Mouse (Mus musculus) retina, postnatal 7 days (tissue): ENCODE data around the gene Agrp.
"Not testable (repeated sequence)": the region's sequence is repeated elsewhere in the genome, so short reads cannot be mapped to it uniquely, and the experiment has no call there.

ENCODE experiments used
- DNase-seq: peaks from one replicate; pipeline ENCODE4 v3.0.0-alpha.2; 2012; ENCODE audit warnings: low read depth, low spot score

Agrp gene

DNA sequence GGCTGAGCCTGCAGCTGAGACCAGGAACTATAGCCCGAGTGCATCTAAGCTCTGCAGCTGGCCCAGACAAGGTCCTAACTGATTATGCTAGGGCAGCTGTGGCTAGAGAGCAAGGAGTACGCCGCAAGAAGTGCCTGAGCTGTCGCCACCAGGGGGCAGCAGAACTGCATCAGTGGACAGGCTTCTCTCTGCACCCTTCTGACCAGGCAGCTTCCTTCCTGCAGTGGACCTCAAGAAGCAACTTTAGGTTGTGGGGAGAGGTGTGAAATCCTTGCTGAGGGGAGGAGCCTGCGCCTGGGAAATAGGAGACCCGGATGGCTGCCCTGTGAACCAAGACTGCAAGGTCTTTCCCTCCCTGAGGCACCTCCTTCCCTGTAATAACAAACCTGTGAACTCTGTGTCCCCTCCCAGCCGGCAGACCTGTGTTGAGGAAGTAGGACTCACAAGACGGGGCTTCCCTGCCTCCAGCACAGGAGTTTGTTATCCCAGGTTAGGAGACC is 14.7 kb downstream of the Agrp start:
- DNase-seq = peak; percentile 92

DNA sequence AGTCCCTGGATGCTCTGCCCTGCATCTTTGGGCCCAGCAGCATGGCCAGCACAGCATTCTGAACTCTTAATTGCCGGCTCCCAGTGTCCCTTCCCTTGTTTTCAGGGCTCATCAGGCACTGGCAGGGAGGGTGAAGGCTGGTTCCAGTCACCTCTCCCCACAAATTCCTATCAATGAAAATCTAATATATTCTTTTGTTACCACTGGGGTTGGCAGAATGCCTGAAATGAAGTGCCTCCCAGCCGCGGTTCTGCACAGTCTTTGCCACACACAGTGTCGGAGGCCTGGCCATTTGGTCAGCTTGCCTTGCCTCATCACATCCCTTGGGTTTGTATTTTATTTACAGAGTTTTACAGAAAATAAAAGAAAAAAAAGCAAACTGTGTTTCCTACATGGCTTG is 15.4 kb downstream of the Agrp start:
- no peak for DNase-seq

DNA sequence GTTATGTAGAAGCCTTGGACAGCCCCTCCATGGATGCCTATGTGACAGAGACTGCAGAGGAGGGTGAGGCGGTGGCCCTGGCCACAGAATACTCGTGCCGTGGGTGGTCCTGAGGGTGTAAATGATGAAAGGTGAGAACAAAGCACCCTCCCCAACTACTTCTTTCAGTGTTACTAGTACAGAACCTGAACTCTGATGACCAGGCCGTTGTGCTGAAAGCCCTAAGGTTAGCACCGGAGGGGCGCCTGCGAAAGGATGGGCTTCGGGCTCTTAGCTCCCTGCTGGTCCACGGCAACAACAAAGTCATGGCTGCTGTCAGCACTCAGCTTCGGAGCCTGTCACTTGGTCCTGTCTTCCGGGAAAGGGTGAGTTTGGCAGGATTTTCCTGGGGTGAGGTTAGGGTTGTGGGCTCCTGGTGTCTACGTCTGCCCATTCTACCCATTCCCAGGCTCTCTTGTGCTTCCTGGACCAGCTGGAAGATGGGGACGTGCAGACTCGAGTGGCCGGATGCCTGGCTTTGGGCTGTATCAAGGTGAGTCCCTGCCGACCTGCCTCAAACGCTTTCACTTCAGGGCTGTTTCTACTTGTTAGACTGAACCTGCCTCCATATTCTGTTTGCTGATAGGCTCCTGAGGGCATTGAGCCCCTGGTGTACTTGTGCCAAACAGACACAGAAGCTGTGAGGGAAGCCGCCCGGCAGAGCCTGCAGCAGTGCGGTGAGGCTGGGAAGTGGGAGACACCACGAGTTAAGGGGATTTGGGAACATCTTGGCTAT is 16.1 kb downstream of the Agrp start:
- no peak for DNase-seq

DNA sequence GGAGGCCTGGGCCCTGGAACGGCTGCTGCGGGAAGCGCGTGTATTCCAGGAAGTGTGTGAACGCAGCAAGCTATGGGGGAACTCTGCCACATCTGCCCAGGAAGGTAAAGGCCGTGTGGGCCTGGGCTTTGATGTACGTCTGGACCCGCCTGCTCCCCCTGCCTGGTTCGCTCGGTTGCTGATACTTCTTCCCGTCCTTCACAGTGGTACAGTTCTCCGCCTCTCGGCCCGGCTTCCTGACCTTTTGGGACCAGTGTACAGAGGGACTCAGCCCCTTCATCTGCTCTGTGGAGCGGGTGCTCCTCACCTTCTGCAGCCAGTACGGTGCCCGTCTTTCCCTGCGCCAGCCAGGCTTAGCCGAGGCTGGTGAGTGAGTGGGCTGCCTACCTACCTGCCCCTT is 17.0 kb downstream of the Agrp start:
- no peak for DNase-seq

DNA sequence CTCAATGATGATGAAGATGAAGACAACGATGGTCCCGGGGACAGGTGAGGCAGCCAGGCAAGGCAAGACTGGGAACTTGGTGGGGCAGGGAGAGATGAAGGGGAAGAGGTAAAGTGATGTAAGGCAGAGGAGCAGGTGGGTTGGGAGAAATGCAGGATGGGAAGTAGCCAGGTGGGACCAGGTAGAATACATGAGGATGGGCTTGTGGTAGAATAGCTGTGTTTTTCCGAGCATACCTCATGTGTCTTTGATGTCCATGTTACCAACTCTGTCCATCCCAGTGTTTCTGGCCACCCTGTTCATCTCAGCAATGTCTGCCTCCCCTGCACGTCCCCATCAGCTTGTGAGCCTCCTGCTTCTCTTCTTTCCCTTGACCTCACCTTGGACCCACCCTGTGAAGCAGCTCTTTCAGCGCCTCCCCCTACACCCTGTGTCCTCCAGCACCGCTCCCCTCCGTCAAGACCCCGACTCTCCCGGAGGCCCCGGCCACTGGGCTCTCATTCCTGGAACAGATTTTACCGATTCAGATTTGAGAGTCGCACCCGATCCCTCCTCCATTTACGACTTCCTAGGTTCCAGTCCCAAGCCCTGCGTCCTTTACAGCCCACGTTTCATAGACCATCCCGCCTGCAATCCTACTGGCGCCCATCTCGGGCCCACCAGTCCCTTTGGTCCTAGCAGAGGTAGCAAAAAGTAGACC is 18.2 kb downstream of the Agrp start:
- no peak for DNase-seq

DNA sequence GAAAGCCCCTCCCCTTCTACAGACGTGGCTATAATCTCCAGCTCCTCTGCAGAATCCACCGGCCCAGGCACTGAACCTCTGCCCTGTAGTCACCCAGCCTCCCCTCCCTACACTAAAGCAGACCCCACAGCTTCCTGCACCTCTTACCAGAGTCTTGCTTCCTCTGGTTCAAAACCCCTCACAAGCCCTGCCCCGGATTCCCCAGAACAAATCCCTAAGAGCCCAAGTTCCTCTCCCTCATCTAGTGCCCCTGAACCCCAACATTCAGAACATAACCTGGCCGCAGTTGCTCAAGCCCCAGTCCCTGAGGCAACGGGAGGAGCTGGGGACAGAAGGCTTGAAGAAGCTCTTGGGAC is 18.9 kb downstream of the Agrp start:
- DNase-seq = no peak

DNA sequence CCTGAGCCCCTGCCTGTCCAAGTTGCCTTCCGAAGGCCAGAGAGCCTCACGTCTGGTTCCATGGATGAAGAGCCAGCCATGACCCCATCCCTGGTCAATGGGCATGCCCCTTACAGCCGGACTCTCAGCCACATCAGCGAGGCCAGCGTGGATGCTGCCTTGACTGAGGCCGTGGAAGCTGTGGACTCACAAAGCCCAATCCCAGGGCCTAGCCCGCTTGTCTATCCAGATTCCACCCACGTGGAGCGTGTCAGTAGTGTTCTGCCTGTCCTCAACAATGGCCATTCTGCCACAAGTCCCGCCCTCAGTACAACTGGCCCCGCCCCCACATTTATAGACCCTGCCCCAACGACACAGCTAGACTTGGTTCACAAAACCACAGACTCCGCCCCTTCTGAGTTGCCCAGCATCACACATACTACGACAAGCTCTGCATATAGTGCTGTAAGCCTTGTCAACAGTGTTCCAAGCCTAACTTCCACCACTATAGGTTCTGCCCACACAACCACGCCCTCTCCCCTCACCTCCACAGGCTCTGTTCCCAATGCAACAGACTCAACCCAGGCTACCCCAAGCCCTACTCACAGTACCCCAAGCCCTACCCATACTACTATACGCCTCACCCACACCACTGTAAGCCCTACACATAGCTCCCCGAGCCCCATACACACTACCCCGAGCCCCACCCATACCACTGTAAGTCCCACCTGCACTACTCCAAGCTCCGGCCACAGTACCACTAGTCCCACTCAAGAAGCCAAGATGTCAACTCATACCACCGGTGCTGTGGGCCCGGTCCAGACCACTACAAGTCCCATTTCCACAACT is 19.5 kb downstream of the Agrp start:
- no peak for DNase-seq

DNA sequence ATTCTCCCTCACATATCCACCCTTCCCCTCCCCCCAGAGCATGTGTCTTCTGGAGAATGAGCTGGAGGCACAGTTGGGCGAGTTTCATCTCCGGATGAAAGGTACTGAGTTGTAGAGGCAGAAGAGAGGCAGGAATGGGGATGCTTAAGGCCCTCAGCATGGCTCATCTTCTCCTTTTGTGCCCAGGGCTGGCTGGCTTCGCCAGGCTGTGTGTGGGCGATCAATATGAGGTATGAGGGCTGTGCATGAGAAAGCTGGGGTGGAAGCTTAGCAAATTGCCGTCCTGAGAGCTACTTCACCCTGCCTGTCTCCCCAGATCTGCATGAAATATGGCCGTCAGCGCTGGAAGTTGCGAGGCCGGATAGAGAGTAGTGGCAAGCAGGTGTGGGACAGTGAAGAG is 21.3 kb downstream of the Agrp start:
- DNase-seq = no peak

DNA sequence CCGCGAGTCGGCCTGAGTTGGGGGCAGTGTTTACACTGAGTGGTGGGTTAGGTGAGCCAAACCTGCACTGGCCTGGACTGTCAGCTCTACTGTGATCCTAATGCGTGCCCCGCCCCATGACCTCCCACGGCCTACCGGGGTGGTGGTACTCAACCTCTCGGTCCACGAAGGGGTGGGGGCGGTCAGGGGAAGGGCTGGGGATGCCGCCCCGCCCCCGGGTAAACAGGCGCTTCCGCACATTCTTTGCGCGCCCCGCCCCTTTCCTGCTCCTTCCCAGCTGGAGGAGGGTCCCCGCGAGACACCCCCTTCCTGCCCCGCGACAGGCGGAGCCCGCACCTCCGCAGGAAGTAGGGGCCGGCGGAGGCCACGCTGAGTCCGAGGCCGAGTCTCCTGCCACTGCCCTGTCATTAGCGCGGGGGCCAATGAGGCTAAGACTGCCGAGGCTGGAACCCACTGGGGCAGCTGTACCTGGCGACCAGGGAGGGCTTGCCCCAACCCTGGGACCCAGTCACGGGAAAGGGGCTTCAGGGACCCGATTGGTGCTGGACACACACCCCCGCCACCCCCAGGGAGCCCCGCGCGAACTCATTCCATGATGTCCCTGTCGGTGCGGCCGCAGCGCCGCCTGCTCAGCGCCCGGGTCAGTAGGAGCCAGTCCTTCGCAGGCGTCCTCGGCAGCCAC is 23.2 kb downstream of the Agrp start:
- no peak for DNase-seq

DNA sequence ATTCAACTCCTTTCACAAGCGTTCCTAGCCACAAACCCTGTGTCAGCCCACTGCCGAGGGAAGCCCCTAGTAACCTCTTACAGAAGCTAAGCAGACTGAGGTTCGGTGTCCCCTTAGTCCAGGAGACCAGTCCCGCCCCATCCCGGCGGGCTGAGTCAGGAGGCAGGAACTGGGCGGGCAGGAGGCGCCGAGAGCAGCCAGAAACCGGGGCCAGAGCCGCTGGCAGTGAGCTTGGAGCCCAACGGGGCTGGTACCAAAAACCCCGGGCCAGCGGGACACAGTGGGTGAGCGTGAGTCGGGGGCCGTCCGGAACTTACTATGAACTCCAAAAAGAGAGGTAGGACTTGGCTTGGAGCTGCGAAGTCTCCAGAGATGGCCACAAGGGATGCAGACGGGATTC is 24.2 kb downstream of the Agrp start:
- no peak for DNase-seq

DNA sequence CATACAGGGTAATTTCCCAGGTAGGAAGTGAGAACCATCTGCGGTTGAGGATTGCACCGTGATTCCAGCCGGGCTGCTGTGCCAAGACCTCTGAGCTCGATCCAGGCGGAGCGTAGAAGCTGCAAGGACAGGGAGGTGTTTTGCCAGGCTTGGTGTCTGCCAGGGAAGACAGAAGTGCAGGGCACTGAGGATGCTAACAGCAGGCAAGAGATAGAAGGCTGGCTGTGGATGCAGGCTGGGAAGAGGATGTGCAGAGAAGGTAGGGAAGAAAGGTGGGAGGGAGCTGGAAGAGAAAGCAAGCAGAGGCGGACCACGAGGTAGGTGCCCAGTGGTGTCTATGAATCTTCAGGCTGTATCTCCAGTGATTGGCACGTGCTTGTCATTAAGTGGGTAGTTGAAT is 25.4 kb downstream of the Agrp start:
- no peak for DNase-seq

DNA sequence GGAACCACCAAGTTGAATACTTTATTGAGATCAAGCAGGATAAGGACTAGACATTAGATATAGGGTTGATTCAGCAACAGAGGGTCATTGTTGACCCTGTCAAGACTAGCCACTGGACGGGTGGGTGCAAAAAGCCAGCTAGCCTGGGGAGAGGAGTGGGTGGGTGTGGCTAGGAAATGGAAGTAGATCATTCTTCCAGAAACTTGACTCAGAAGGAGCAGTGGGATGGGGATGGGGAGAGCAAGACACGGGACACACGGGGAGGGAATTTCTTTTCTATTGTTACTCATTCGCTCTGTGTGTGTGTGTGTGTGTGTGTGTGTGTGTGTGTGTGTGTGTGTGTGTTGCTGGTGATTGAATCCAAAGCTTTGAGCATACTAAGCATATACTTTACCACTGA is 27.4 kb downstream of the Agrp start:
- DNase-seq = no peak

DNA sequence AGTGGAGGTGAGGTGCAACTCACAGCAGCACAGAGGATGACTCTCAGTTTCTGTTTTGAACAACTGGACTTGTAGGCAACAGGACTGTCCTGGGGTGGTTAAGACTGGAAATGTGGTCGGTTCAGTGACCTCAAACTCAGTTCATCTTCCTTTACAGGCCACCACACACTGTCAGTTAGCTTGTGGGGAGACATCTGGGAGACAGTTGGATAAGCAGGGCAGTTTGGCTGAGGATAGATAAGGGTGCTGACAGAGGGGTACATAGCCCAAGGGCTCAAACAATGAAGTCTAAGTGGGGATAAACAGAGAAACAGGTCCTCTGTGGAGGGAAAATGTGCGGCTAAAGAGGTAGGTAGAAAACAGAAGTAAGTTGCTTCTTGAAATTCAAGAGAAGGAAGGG is 27.8 kb downstream of the Agrp start:
- DNase-seq = no peak

DNA sequence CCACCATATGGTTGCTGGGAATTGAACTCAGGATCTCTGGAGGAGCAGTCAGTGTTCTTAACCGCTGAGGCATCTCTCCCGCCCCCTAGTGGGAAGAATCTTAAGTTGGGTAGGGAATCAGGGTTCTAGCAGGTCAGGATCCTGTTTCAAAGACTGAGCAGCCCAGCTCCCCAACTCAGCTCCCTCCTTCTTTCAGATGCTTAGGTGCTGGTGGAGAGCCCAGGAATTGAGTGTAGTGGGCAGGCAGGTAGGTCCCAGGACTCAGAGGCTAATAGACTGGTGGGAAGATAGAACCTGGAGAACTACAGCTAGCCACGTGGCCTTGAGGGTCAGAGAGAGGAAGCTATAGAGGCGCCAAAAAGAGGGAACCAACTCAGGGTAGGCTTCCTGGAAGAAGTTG is 29.5 kb downstream of the Agrp start:
- DNase-seq = no peak

DNA sequence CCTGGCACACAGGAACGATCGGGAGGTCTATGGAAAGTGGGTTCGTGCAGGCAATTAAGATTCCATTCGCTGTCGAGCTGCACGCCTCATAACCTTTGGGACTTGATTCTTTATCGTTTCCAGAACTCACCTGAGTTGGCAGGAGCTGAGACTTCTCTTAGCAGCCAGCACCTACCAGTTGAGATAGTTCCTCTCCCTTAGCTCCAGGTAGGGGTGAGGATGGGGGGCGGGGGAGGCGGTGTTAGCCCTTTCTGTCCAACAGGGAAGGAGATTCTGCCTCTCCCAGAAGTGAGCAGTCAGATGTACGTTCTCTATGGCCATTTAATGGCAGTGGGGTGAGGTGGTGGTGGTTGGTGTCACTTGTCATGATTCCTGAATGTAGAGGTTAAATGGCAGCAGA is 30.1 kb downstream of the Agrp start:
- no peak for DNase-seq

DNA sequence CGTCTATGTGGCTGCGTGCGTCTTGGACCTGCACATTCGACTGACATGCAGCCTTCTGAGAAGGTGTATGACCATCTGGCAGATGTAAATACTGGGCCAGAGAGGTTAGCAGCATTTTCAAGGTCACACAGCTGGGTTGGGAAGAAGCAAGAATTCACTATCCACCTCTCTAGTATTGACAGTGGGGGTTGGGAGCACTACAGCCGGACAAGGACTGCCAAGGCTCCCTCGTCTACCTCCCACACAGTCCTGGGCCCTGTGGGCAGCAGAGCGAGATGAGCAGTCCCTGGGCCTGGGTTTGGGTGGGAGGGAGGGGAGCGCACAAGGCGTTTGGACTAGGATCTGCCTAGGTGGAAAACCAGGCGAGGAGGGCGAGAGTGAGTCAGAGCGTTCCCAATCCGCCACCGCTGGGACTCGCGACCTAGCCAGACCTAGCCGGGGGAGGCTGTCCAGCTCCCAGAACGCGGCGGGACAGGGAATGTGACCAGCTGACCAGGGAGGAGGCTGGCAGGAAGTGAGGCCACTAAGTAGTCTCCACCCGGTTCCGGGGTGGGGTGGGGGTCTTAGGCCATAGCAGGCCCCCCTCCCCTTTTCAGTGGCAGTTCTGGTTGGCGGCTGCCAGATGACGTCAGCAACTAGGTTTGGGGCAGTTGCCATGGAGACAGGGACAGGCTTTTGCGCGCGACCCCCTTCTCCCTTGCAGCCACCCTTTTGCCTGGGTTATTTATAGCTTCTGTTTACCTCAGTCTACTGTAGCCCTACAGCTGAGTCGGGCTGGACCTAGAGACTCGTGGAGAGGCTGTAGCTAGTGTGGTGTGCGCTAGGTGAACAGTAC is 30.8 kb downstream of the Agrp start:
- no peak for DNase-seq

DNA sequence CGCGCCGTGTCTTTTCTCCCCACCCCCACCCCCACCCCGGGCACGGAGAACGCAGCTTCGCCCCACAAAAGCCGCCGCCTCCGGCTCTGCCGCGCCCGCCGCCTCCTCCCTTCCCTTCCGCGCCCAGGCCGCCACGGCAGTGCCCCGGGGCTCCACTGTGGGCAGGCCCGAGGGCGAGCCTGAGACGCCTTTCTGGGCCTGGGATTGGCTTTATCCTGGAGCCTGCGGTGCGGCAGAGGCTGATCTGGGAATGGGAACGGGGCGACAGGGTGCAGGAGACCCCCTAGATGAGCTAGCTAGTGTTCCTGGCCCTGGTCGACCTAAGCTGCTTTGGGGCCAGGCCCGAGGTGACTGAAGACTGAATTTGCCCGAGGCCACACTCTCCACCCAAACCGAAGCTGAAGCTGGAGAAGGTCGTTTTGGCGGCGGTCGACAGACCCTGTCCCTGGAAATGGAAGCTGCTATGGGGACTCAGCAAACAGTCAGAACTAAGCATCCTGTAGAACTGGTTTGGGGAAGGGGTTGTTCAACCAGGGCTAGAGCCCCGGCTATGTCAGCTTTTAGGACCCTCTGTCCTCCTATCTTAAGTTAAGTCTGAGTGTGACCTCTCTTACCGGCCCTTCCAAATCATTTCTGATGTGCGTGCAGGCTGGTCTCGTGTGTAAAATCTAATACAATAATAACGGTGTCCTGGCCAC is 31.6 kb downstream of the Agrp start:
- DNase-seq = no peak

DNA sequence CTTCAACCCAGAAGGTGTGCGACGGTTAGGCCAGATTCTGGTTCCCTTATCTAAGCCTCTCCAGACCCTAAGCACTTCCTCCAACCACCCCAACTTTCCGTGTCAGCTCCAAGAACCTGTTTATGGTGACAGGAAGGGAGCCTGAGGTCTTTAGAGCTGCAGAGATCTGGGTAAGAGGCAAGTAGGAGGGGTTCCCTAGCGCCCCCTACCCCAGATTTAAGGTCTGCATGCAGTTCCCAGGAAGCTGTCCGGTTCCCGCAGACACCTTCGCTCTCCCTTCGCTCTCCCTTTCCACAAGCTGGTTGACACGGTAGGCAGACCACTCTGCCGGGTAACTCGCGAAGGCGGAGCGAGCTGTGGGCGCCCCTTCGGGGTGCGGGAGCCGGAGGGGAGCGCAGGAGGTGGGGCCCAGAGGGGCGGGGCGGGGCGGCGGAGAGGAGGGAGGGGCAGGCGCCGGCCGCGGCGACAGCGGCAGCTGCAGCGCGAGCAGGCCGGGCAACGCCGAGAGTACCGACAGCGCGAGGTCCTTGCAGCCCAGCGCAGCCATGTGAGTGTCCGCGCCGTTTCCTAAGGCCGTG is 32.3 kb downstream of the Agrp start, which contains the start of gene Ripor1:
Ripor1 (plus strand) TSS at position 452 of the 578 bp plus-strand sequence.
- DNase-seq = no peak

DNA sequence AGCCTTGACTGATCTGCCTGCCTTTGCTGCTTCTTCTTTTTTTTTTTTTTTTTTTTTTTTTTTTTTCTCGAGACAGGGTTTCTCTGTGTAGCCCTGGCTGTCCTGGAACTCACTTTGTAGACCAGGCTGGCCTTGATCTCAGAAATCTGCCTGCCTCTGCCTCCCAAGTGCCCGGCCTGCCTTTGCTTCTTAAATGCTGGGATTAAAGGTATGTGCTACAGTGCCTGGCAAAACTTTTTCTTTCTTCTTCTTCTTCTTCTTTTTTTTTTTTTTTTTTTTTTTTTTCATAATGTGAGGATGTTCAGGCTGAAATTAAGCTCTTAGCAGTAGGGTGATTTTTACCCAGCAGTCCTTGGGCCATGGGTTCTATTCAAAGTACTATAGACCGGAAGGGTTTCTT is 34.7 kb downstream of the Agrp start:
- DNase-seq = not testable (repeated sequence)

DNA sequence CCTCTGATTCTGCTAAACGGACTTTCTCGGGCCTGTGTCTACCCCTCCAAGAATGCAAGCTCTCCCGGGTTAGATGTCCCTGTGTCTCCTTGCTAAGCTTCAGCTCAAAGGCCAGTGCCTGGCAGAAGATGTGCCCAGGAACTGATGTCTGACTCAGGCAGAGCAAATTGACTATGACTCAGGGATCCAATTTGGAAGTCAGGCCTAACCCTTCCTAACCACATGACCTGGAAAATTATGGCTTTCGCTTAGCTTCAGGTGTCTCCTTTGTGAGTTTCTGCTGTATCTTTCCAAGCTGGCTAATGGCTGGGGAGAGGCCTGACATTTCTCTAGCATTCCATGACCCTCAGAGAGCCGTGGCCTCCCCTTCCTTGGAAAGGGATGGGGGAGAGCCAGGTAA is 35.9 kb downstream of the Agrp start:
- DNase-seq = no peak
